Mouse (Mus musculus) kidney, embryonic 16.5 days (tissue): ENCODE measurements around the gene Rpl38. TPM values are rescaled to one million over a fixed set of nuclear protein-coding genes. Genes with fewer than 3 reads are reported as not detected.
A peak's percentile ranks its signal among the peaks of the same experiment; 100 is the strongest.
"Not testable (repeated sequence)": the region's sequence is repeated elsewhere in the genome, so short reads cannot be mapped to it uniquely, and the experiment has no call there.

Experiments used
- ATAC-seq: fragments of 200-750 bp; cut with Nextera tagmentation; 2 replicates; pipeline ENCODE4 v1.8.0; 2017; ENCODE audit warnings: moderate TSS enrichment; ENCODE audit not compliant: low FRiP score, low TSS enrichment
- H3K27ac ChIP-seq: fragments of 300-500 bp; sonication (generic); 2 replicates; pipeline ENCODE4 v1.5.1; 2014; ENCODE audit warnings: low read length
- H3K27me3 ChIP-seq: fragments of 300-500 bp; sonication (generic); 2 replicates; pipeline ENCODE4 v1.6.1; 2014; ENCODE audit warnings: low read length, control low read depth, mixed read lengths; ENCODE audit not compliant: insufficient read depth
- H3K36me3 ChIP-seq: fragments of 300-500 bp; sonication (generic); 2 replicates; pipeline ENCODE4 v1.6.1; 2014; ENCODE audit warnings: low read length, control low read depth, mixed read lengths; ENCODE audit not compliant: insufficient read depth
- H3K4me1 ChIP-seq: fragments of 300-500 bp; sonication (generic); 2 replicates; pipeline ENCODE4 v1.6.1; 2014; ENCODE audit warnings: low read length, control low read depth, mixed read lengths; ENCODE audit not compliant: insufficient read depth
- H3K4me2 ChIP-seq: fragments of 300-500 bp; sonication (generic); replicated peaks from 2 replicates; pipeline ENCODE4 v1.6.1; 2014; ENCODE audit warnings: low read depth, low read length
- H3K4me3 ChIP-seq: fragments of 300-500 bp; sonication (generic); 2 replicates; pipeline ENCODE4 v1.5.1; 2014; ENCODE audit warnings: mild to moderate bottlenecking, low read length
- H3K9ac ChIP-seq: fragments of 300-500 bp; sonication (generic); replicated peaks from 2 replicates; pipeline ENCODE4 v1.6.1; 2014; ENCODE audit warnings: low read length
- H3K9me3 ChIP-seq: fragments of 300-500 bp; sonication (generic); 2 replicates; pipeline ENCODE4 v1.6.1; 2016; ENCODE audit warnings: low read length, control low read depth
- WGBS: fragments of 180-500 bp; shearing (Covaris S2); extraction: QIAGEN DNeasy Blood & Tissue Kit; methylation state at CpG from one replicate; pipeline ENCODE4 v1.1.7; 2014; 5-methylcytosine and 5-hydroxymethylcytosine counted together
- polyA plus RNA-seq: library from polyadenylated mRNA; unstranded; fragments of >200 nt; fragmentation: Nextera tagmentation; extraction: Ambion mirVana; gene quantifications from 2 replicates; pipeline ENCODE4 v1.2.1, GENCODE M21; 2015

Rpl38 gene
- polyA plus RNA-seq, 1 experiment from 2014 or later: 802 TPM

- Histone ChIP-seq H3K27ac (no peak overlapping the region), H3K9me3 (no peaks in the 10 kb centered on the region), H3K4me1 (peaks cover 16% of the 10 kb centered on the region), H3K4me3 (no peak overlapping the region), H3K36me3 (peaks cover 22% of the 10 kb centered on the region), H3K4me2 (no peak overlapping the region), H3K27me3 (0 out of 2 replicates have a peak, but pooled peaks cover 16% of the 10 kb centered on the region), H3K9ac (no peak overlapping the region)
- WGBS: 50% methylated on average over 15 of the region's 18 CpGs
- no peak for ATAC-seq
Observed at GRCm38 (mm10) chr11:114667236-114667931, 940 bp upstream of the Rpl38 start.

- H3K27me3 ChIP-seq: 0 out of 2 replicates have a peak, but pooled peaks cover 16% of the 10 kb centered on the region
- not testable (repeated sequence) for ATAC-seq, H3K27ac ChIP-seq, H3K4me2 ChIP-seq, H3K4me3 ChIP-seq, H3K9me3 ChIP-seq, H3K9ac ChIP-seq
- H3K36me3 ChIP-seq: peaks cover 27% of the 10 kb centered on the region
- WGBS: 28% methylated on average over 11 of the region's 11 CpGs
- H3K4me1 ChIP-seq: peaks cover 16% of the 10 kb centered on the region
Observed at GRCm38 (mm10) chr11:114667932-114668285, 415 bp upstream of the Rpl38 start.

DNA sequence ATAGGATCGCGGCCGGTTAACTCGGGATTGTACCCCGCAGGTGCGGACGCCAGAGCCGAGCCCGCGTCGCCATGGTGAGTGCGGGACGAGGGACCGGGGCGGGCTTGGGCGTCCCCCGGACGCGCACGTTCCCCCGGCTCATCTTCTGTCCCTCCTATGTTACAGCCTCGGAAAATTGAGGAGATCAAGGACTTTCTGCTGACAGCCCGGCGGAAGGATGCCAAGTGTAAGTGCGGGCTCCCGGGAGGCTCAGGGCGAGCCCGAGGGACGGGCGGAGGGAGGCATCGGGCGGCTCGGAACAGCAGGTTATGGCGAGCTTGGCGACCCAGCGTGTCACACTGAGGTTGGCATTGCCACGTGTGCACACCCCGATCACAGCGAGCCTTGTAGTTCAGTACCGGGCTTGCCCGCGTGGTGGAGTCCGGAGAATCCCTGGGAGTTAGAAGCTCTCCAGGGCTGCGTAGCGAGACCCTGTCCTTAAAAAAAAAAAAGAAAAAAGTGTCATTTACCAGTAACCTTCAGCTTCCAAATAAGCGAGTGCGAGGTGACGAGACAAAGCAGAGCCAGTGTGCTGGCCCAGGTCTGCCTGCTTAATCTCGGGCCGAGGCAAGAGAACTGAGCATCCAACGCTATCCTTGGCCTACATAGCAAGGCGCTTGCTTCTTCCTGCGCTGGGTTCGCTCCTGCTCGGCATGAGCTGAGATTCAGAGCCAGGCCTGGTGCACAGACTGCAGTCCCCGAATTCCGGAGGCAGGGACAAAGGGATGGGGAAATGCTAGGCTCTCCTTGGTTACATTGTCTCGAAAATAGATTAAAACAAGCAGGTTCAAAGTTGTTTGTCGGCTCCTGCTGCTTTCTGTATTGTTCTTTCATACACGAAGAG lies 658 bp downstream of the Rpl38 start:
- peaks cover 16% of the 10 kb centered on the region for H3K4me1 ChIP-seq
- under 1% methylated on average over 60 of the region's 60 CpGs for WGBS
- peak overlapping the region; percentile 95 for H3K4me2 ChIP-seq
- no peaks in the 10 kb centered on the region for H3K9me3 ChIP-seq
- H3K9ac ChIP-seq: peak overlapping the region; percentile 96
- peak overlapping the region; percentile 94 for H3K27ac ChIP-seq
- peak overlapping the region; percentile 89 for H3K4me3 ChIP-seq
- H3K36me3 ChIP-seq: peaks cover 37% of the 10 kb centered on the region
- peak; percentile 74 for ATAC-seq
- 0 out of 2 replicates have a peak, but pooled peaks cover 14% of the 10 kb centered on the region for H3K27me3 ChIP-seq

GRCm38 (mm10) chr11:114669651-114670168 lies 1.4 kb downstream of the Rpl38 start:
- Histone ChIP-seq H3K4me3 (peak overlapping the region; percentile 89), H3K9me3 (no peaks in the 10 kb centered on the region), H3K4me2 (peak overlapping the region; percentile 95), H3K36me3 (peaks cover 37% of the 10 kb centered on the region), H3K27me3 (0 out of 2 replicates have a peak, but pooled peaks cover 12% of the 10 kb centered on the region), H3K9ac (peak overlapping the region; percentile 96), H3K27ac (peak overlapping the region; percentile 94; the same call in 1 of the 2 replicates), H3K4me1 (peaks cover 16% of the 10 kb centered on the region)
- no peak for ATAC-seq
- WGBS: 11% methylated on average over 12 of the region's 12 CpGs

GRCm38 (mm10) chr11:114671147-114671546 lies 2.8 kb downstream of the Rpl38 start:
- H3K36me3 ChIP-seq: peaks cover 37% of the 10 kb centered on the region
- peaks cover 24% of the 10 kb centered on the region for H3K4me1 ChIP-seq
- H3K9me3 ChIP-seq: no peaks in the 10 kb centered on the region
- no peak for ATAC-seq
- no peak overlapping the region for H3K4me3 ChIP-seq
- no peak overlapping the region for H3K27ac ChIP-seq
- H3K9ac ChIP-seq: no peak overlapping the region
- 91% methylated on average over 5 of the region's 5 CpGs for whole genome bisulfite sequencing
- no peak overlapping the region for H3K4me2 ChIP-seq
- 0 out of 2 replicates have a peak, but pooled peaks cover 8% of the 10 kb centered on the region for H3K27me3 ChIP-seq

- WGBS: 62% methylated on average over 9 of the region's 9 CpGs
- peaks cover 37% of the 10 kb centered on the region for H3K4me1 ChIP-seq
Observed at GRCm38 (mm10) chr11:114672794-114673718, 4.7 kb downstream of the Rpl38 start.

GRCm38 (mm10) chr11:114673719-114674050 lies 5.4 kb downstream of the Rpl38 start:
- peaks cover 37% of the 10 kb centered on the region for H3K4me1 ChIP-seq
- ATAC-seq: no peak
- no peaks in the 10 kb centered on the region for H3K27me3 ChIP-seq
- no peak overlapping the region for H3K4me2 ChIP-seq
- peaks cover 37% of the 10 kb centered on the region for H3K36me3 ChIP-seq
- no peak overlapping the region for H3K9ac ChIP-seq
- WGBS: 92% methylated on average over 2 of the region's 2 CpGs
- no peak overlapping the region for H3K4me3 ChIP-seq
- no peaks in the 10 kb centered on the region for H3K9me3 ChIP-seq
- H3K27ac ChIP-seq: no peak overlapping the region

More at GRCm38 (mm10) chr11:114672794-114673718, 4.7 kb downstream of the Rpl38 start:
- Histone ChIP-seq H3K27ac (no peak overlapping the region), H3K27me3 (no peaks in the 10 kb centered on the region), H3K9me3 (no peaks in the 10 kb centered on the region), H3K9ac (no peak overlapping the region), H3K4me2 (no peak overlapping the region), H3K4me3 (no peak overlapping the region), H3K36me3 (peaks cover 37% of the 10 kb centered on the region)
- ATAC-seq: no peak

DNA sequence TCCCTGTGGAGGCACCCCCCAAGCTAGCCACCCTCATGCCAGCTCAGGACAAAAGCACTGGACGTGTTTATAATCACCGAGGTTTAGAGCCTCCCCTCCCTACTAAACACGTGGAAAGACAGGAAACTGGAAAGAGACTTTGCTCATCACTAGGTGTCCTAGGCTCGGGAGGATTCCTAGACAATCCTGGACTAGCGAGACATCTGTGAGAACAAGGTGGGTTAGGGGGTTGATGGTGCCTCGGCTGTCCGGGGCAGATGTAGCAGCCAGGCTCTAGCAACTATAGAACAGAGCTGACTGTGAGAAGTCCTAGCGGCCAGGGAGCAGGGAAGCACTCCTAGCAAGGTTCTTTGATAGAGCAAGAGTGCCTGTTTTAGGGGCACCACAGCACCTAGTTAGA lies 5.9 kb downstream of the Rpl38 start:
- Histone ChIP-seq H3K36me3 (peaks cover 37% of the 10 kb centered on the region), H3K9ac (no peak overlapping the region), H3K4me3 (no peak overlapping the region), H3K27ac (peak overlapping the region; percentile 8; the same call in 1 of the 2 replicates), H3K9me3 (no peaks in the 10 kb centered on the region), H3K4me2 (no peak overlapping the region), H3K4me1 (peaks cover 41% of the 10 kb centered on the region), H3K27me3 (no peaks in the 10 kb centered on the region)
- no peak for ATAC-seq
- WGBS: 54% methylated on average over 8 of the region's 8 CpGs

- H3K9me3 ChIP-seq, ATAC-seq, H3K9ac ChIP-seq, H3K27me3 ChIP-seq, H3K27ac ChIP-seq: not testable (repeated sequence)
- H3K4me2 ChIP-seq: peak overlapping the region; percentile 98
- H3K36me3 ChIP-seq: peaks cover 37% of the 10 kb centered on the region
- 83% methylated on average over 1 of the region's 3 CpGs for WGBS
- peak overlapping the region; percentile 69; the same call in 1 of the 2 replicates for H3K4me3 ChIP-seq
- H3K4me1 ChIP-seq: peaks cover 44% of the 10 kb centered on the region
Observed at GRCm38 (mm10) chr11:114674796-114675195, 6.5 kb downstream of the Rpl38 start.
